Comparison of ENCODE assay signal across 8 mouse cellular contexts in genomic region chr10:127621191-127622056, GRCm38 (mm10). TPM values are rescaled to one million over a fixed set of nuclear protein-coding genes. Genes with fewer than 3 reads are reported as not detected.
DNase-seq lines count a peak whose midpoint lies in the region; ATAC-seq and TF ChIP-seq lines count a peak whose summit lies in the region.

No protein-coding gene starts in this region.

- no peaks in the 10 kb centered on the region for H3K36me3 ChIP-seq in forebrain, embryonic 11.5 days (ENCODE audit: control insufficient read depth, insufficient read depth, low read length)
- H3K36me3 ChIP-seq in heart, embryonic 16.5 days (ENCODE audit: control insufficient read depth, insufficient read depth) = no peaks in the 10 kb centered on the region
- no peaks in the 10 kb centered on the region; the same call in 1 of the 2 replicates for H3K36me3 ChIP-seq in liver, postnatal 0 days (replicated peaks; ENCODE audit: insufficient read depth, low read length)
- no peaks in the 10 kb centered on the region for H3K36me3 ChIP-seq in neural tube, embryonic 14.5 days (ENCODE audit: control insufficient read depth, insufficient read depth, low read length)

- peak; percentile 65; the same call in 1 of the 2 replicates for TF ChIP-seq EP300 in liver, postnatal 0 days (IDR thresholded peaks at IDR 0.05; ENCODE audit: low read depth)

- H3K9me3 ChIP-seq in forebrain, embryonic 11.5 days (ENCODE audit: control insufficient read depth, low read length) = peaks cover 1% of the 10 kb centered on the region; the same call in 1 of the 2 replicates
- H3K9me3 ChIP-seq in heart, embryonic 16.5 days (replicated peaks; ENCODE audit: control insufficient read depth, low read length) = peaks cover 2% of the 10 kb centered on the region
- H3K9me3 ChIP-seq in liver, postnatal 0 days (ENCODE audit: low read length) = peaks cover under 1% of the 10 kb centered on the region; the same call in 1 of the 2 replicates
- H3K9me3 ChIP-seq in neural tube, embryonic 14.5 days (ENCODE audit: control insufficient read depth, low read length) = no peaks in the 10 kb centered on the region

- peak overlapping the region; percentile 70 for H3K4me3 ChIP-seq in brown adipose tissue, adult 24 weeks (ENCODE audit: insufficient read depth, low read depth, low read length)
- peak overlapping the region; percentile 74 for H3K4me3 ChIP-seq in forebrain, embryonic 11.5 days (ENCODE audit: low read depth, low read length)
- H3K4me3 ChIP-seq in heart, embryonic 16.5 days (ENCODE audit: low read length) = peak overlapping the region; percentile 62
- H3K4me3 ChIP-seq in liver, postnatal 0 days (ENCODE audit: low read depth, low read length) = peak overlapping the region; percentile 65
- peak overlapping the region; percentile 88 for H3K4me3 ChIP-seq in neural tube, embryonic 14.5 days (ENCODE audit: low read depth, low read length)

- peaks cover 17% of the 10 kb centered on the region for H3K4me1 ChIP-seq in brown adipose tissue, adult 24 weeks (ENCODE audit: control insufficient read depth, insufficient read depth, insufficient read length, low read length)
- peaks cover 13% of the 10 kb centered on the region for H3K4me1 ChIP-seq in forebrain, embryonic 11.5 days (replicated peaks; ENCODE audit: control insufficient read depth, insufficient read depth, low read length)
- H3K4me1 ChIP-seq in heart, embryonic 16.5 days (ENCODE audit: control insufficient read depth, insufficient read depth, low read length) = peaks cover 17% of the 10 kb centered on the region
- H3K4me1 ChIP-seq in liver, postnatal 0 days (ENCODE audit: insufficient read depth) = peaks cover 19% of the 10 kb centered on the region
- peaks cover 31% of the 10 kb centered on the region for H3K4me1 ChIP-seq in neural tube, embryonic 14.5 days (ENCODE audit: control insufficient read depth, insufficient read depth, low read length)

- TF ChIP-seq CTCF in liver, postnatal 0 days (IDR thresholded peaks at IDR 0.05; ENCODE audit: low read depth) = no peak

- peak overlapping the region; percentile 47 for H3K4me2 ChIP-seq in forebrain, embryonic 11.5 days (ENCODE audit: low read depth, low read length, severe bottlenecking)
- H3K4me2 ChIP-seq in heart, embryonic 16.5 days (ENCODE audit: low read depth, low read length) = peak overlapping the region; percentile 78
- H3K4me2 ChIP-seq in liver, postnatal 0 days (ENCODE audit: low read depth, low read length) = peak overlapping the region; percentile 93
- peak overlapping the region; percentile 91 for H3K4me2 ChIP-seq in neural tube, embryonic 14.5 days (ENCODE audit: low read depth, low read length)

- peak; percentile 88 for ATAC-seq in forebrain, embryonic 11.5 days (replicated peaks; ENCODE audit: low FRiP score)
- ATAC-seq in heart, embryonic 16.5 days (replicated peaks; ENCODE audit: extremely low read depth, insufficient read depth, low FRiP score) = peak; percentile 92
- peak; percentile 89 for ATAC-seq in liver, postnatal 0 days
- peak; percentile 81 for ATAC-seq in neural tube, embryonic 14.5 days (ENCODE audit: low read depth)

- peak overlapping the region; percentile 43 for H3K9ac ChIP-seq in forebrain, embryonic 11.5 days (ENCODE audit: low read length)
- peak overlapping the region; percentile 65 for H3K9ac ChIP-seq in heart, embryonic 16.5 days (ENCODE audit: low read length)
- peak overlapping the region; percentile 67 for H3K9ac ChIP-seq in liver, postnatal 0 days (replicated peaks)
- peak overlapping the region; percentile 52 for H3K9ac ChIP-seq in neural tube, embryonic 14.5 days (replicated peaks; ENCODE audit: low read depth, low read length)

- peak overlapping the region; percentile 87 for H3K27ac ChIP-seq in brown adipose tissue, adult 24 weeks (replicated peaks; ENCODE audit: low read depth, low read length)
- H3K27ac ChIP-seq in forebrain, embryonic 11.5 days (ENCODE audit: low read depth, low read length) = peak overlapping the region; percentile 68
- peak overlapping the region; percentile 82 for H3K27ac ChIP-seq in heart, embryonic 16.5 days (ENCODE audit: low read length)
- peak overlapping the region; percentile 95 for H3K27ac ChIP-seq in liver, postnatal 0 days (ENCODE audit: low read depth)
- peak overlapping the region; percentile 83 for H3K27ac ChIP-seq in neural tube, embryonic 14.5 days (ENCODE audit: low read depth, low read length)

- under 1% methylated on average over 38 of the region's 39 CpGs for WGBS in forebrain, embryonic 11.5 days
- WGBS in heart, embryonic 16.5 days = under 1% methylated on average over 38 of the region's 39 CpGs
- 1% methylated on average over 35 of the region's 39 CpGs for WGBS in liver, postnatal 0 days (ENCODE audit: insufficient replicate concordance)
- 0% methylated on average over 30 of the region's 39 CpGs for WGBS in neural tube, embryonic 14.5 days

- no peaks in the 10 kb centered on the region for H3K27me3 ChIP-seq in forebrain, embryonic 11.5 days (ENCODE audit: control insufficient read depth, insufficient read depth, low read length)
- H3K27me3 ChIP-seq in heart, embryonic 16.5 days (ENCODE audit: control insufficient read depth, insufficient read depth, low read length) = no peaks in the 10 kb centered on the region
- peaks cover 16% of the 10 kb centered on the region for H3K27me3 ChIP-seq in liver, postnatal 0 days (ENCODE audit: insufficient read depth, low read length)
- H3K27me3 ChIP-seq in neural tube, embryonic 14.5 days (ENCODE audit: control insufficient read depth, insufficient read depth, low read length) = no peaks in the 10 kb centered on the region

- peak; percentile 73 for DNase-seq in CD4-positive, CD25-positive, alpha-beta regulatory T cell, adult 2 months (ENCODE audit: low read depth, low spot score)
- peak; percentile 94 for DNase-seq in forebrain, embryonic 11.5 days (ENCODE audit: low spot score)
- peak; percentile 91 to 95 for DNase-seq in kidney, postnatal 4 days
- peak; percentile 87 for DNase-seq in liver, postnatal 0 days
- DNase-seq in thymus, postnatal 0 days (ENCODE audit: low spot score) = peak; percentile 61

RNA-seq across cellular contexts. Expression of gene Lrp1, which starts 0.5 kb away (rescaled TPM):
- polyA plus RNA-seq in brown adipose tissue, adult 24 weeks (2012; ENCODE audit: insufficient read depth, insufficient read length, missing spikeins) = 43.8 and 47.2 TPM in 2 replicates
- 71.2 and 75.0 TPM in 2 replicates for polyA plus RNA-seq in forebrain, embryonic 11.5 days (2014; fragmentation: Nextera tagmentation; extraction: Ambion mirVana)
- polyA plus RNA-seq in heart, embryonic 16.5 days (2015; fragmentation: Nextera tagmentation; extraction: Ambion mirVana) = 33.4 and 34.4 TPM in 2 replicates
- polyA plus RNA-seq in liver, postnatal 0 days (2015; fragmentation: Nextera tagmentation; extraction: Ambion mirVana) = 44.7 and 49.2 TPM in 2 replicates
- 110 and 125 TPM in 2 replicates for polyA plus RNA-seq in neural tube, embryonic 14.5 days (2014; fragmentation: Nextera tagmentation; extraction: Ambion mirVana)
- polyA plus RNA-seq in thymus, postnatal 0 days (2015; fragmentation: Nextera tagmentation; extraction: Ambion mirVana) = 8.0 and 8.6 TPM in 2 replicates

RNA-seq across cellular contexts. Expression of gene Stat6, which starts 21.4 kb away (rescaled TPM):
- polyA plus RNA-seq in brown adipose tissue, adult 24 weeks (2012; ENCODE audit: insufficient read depth, insufficient read length, missing spikeins) = 24.7 and 28.8 TPM in 2 replicates
- 6.8 and 7.8 TPM in 2 replicates for polyA plus RNA-seq in forebrain, embryonic 11.5 days (2014; fragmentation: Nextera tagmentation; extraction: Ambion mirVana)
- 36.1 and 36.7 TPM in 2 replicates for polyA plus RNA-seq in heart, embryonic 16.5 days (2015; fragmentation: Nextera tagmentation; extraction: Ambion mirVana)
- 11.3 and 13.0 TPM in 2 replicates for polyA plus RNA-seq in liver, postnatal 0 days (2015; fragmentation: Nextera tagmentation; extraction: Ambion mirVana)
- polyA plus RNA-seq in neural tube, embryonic 14.5 days (2014; fragmentation: Nextera tagmentation; extraction: Ambion mirVana) = 1.8 and 5.3 TPM in 2 replicates
- polyA plus RNA-seq in thymus, postnatal 0 days (2015; fragmentation: Nextera tagmentation; extraction: Ambion mirVana) = 38.4 and 47.9 TPM in 2 replicates

RNA-seq across cellular contexts. Expression of gene Nemp1, which starts 45.3 kb away (rescaled TPM):
- polyA plus RNA-seq in brown adipose tissue, adult 24 weeks (2012; ENCODE audit: insufficient read depth, insufficient read length, missing spikeins) = 1.0 and 2.5 TPM in 2 replicates
- polyA plus RNA-seq in forebrain, embryonic 11.5 days (2014; fragmentation: Nextera tagmentation; extraction: Ambion mirVana) = 12.0 and 12.2 TPM in 2 replicates
- polyA plus RNA-seq in heart, embryonic 16.5 days (2015; fragmentation: Nextera tagmentation; extraction: Ambion mirVana) = 8.3 and 8.7 TPM in 2 replicates
- 5.6 and 6.3 TPM in 2 replicates for polyA plus RNA-seq in liver, postnatal 0 days (2015; fragmentation: Nextera tagmentation; extraction: Ambion mirVana)
- 3.0 and 3.4 TPM in 2 replicates for polyA plus RNA-seq in neural tube, embryonic 14.5 days (2014; fragmentation: Nextera tagmentation; extraction: Ambion mirVana)
- 10.6 and 10.9 TPM in 2 replicates for polyA plus RNA-seq in thymus, postnatal 0 days (2015; fragmentation: Nextera tagmentation; extraction: Ambion mirVana)

RNA-seq across cellular contexts. Expression of gene Nab2, which starts 46.9 kb away (rescaled TPM):
- 4.2 and 6.3 TPM in 2 replicates for polyA plus RNA-seq in brown adipose tissue, adult 24 weeks (2012; ENCODE audit: insufficient read depth, insufficient read length, missing spikeins)
- polyA plus RNA-seq in forebrain, embryonic 11.5 days (2014; fragmentation: Nextera tagmentation; extraction: Ambion mirVana) = 4.9 and 5.5 TPM in 2 replicates
- 10.9 and 12.7 TPM in 2 replicates for polyA plus RNA-seq in heart, embryonic 16.5 days (2015; fragmentation: Nextera tagmentation; extraction: Ambion mirVana)
- polyA plus RNA-seq in liver, postnatal 0 days (2015; fragmentation: Nextera tagmentation; extraction: Ambion mirVana) = 2.4 and 4.3 TPM in 2 replicates
- 0.79 and 2.2 TPM in 2 replicates for polyA plus RNA-seq in neural tube, embryonic 14.5 days (2014; fragmentation: Nextera tagmentation; extraction: Ambion mirVana)
- 9.2 and 10.0 TPM in 2 replicates for polyA plus RNA-seq in thymus, postnatal 0 days (2015; fragmentation: Nextera tagmentation; extraction: Ambion mirVana)

Comparison
In these comparisons a context has a peak if more than half of its experiments do, and no peak if none do; other contexts are left out.
1. Peak in every context shown above with its lines: DNase-seq, ATAC-seq, H3K4me3 ChIP-seq and H3K27ac ChIP-seq.